Mouse (Mus musculus): Measurements from ENCODE around the gene Nexmif.

GRCm38 (mm10) chrX:104114596-104114995 lies 86.4 kb downstream of the Nexmif start:
- no peak for TF ChIP-seq CTCF (IDR thresholded peaks at IDR 0.05; ENCODE audit: extremely low read depth, insufficient read length, insufficient replicate concordance, low read depth, low read length)
- TF ChIP-seq POLR2A (IDR thresholded peaks at IDR 0.05; ENCODE audit: low read depth, low read length), result no peak
